Mouse (Mus musculus) lung, adult 2 months (tissue): ENCODE data around the gene Ep400.

Experiments used
- CTCF ChIP-seq: fragments of 200-500 bp; IDR thresholded peaks from 2 replicates; pipeline ENCODE4 v1.5.1; 2011; ENCODE audit warnings: mild to moderate bottlenecking, low read length, control low read depth; ENCODE audit not compliant: insufficient read depth
- POLR2A ChIP-seq: fragments of 200-500 bp; IDR thresholded peaks from 2 replicates; pipeline ENCODE4 v1.6.1; 2011; ENCODE audit warnings: low read depth, mild to moderate bottlenecking, control low read depth, low read length, borderline replicate concordance; ENCODE audit errors: extremely low read depth

DNA sequence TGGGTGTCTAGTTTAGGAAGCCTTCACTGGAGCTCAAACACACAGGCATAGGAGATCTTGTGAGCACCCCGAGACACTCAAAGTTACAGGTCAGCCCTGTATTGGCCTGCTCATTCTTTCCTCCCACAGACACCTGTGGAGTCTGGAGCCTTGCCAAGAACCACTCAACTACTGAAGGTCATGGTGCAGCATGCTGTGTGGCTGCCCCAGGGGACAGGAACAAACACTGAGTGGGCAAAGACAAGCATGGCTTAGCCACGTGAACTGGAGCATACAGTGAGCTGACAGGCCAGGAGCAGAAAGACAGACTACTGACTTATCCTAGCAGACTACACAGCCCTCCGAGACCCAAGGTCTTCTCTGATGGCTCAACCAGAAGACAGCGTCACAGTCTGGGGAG, 27.2 kb upstream of the Ep400 start:
- no peak for TF ChIP-seq POLR2A
- TF ChIP-seq CTCF = no peak
